Mouse (Mus musculus): ENCODE results near the gene 1700018B08Rik. TPM values are rescaled to one million over a fixed set of nuclear protein-coding genes. Genes with fewer than 3 reads are reported as not detected.

1700018B08Rik gene
- polyA plus RNA-seq, 1 experiment from 2014 or later, result not detected

Other genes with a start within 250 kb of the 1700018B08Rik start
- gene Fbxo31, start 34.5 kb upstream of the 1700018B08Rik start, polyA plus RNA-seq (2015; fragmentation: Nextera tagmentation; extraction: Ambion mirVana), result 14.7 and 16.2 TPM in 2 replicates
- 201 and 211 TPM in 2 replicates for gene Map1lc3b, start 46.0 kb upstream of the 1700018B08Rik start, polyA plus RNA-seq (2015; fragmentation: Nextera tagmentation; extraction: Ambion mirVana)
- gene Zcchc14, start 108.6 kb upstream of the 1700018B08Rik start, polyA plus RNA-seq (2015; fragmentation: Nextera tagmentation; extraction: Ambion mirVana), result 16.4 and 17.8 TPM in 2 replicates
- gene Jph3, start 185.3 kb upstream of the 1700018B08Rik start, polyA plus RNA-seq (2015; fragmentation: Nextera tagmentation; extraction: Ambion mirVana), result 0.65 and 1.3 TPM in 2 replicates